Mouse (Mus musculus): ENCODE results near the gene Slc12a3.

The Slc12a3 gene

DNA sequence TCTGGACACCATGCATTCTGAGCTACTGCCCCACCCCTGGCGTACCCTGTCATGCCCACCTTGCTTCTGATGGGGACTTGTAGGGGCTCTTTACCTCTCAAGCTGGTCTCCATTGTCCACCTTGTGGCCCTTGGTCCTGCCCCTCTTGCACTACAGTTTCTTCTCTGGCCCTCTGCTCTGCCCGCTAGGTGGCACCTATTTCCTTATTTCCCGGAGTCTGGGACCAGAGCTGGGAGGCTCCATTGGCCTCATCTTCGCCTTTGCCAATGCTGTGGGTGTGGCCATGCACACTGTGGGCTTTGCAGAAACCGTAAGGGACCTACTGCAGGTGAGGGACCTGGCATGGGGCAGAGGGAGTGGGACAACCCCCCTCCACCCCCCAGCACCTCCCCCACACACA is 4.3 kb downstream of the Slc12a3 start:
- no peak for DNase-seq (ENCODE audit: low spot score)

DNA sequence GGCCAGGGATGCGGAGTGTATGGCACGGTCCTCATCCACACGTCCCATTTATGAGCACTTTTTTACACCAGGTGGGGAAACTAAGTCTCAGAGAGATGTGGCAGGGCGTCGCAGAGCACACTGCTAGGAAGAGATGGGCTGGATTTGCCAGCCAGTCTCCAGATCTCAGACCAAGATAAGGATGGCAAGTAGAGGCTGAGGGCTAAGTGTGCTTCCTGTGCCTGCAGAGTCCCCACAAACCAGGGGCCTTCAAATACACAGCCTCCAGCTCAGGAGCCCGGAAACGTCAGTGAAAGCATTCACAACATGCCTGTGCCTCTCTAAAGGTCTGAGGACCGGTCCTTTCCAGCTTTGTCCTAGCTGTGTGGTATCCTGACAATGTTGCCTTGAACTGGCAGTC is 8.6 kb downstream of the Slc12a3 start:
- DNase-seq (ENCODE audit: low spot score): no peak

- no peak for DNase-seq (ENCODE audit: low spot score)
Observed at GRCm38 (mm10) chr8:94340796-94341195, 11.8 kb downstream of the Slc12a3 start.

- DNase-seq (ENCODE audit: low spot score): no peak
Observed at GRCm38 (mm10) chr8:94342691-94343090, 13.7 kb downstream of the Slc12a3 start.

GRCm38 (mm10) chr8:94343290-94343689 is 14.3 kb downstream of the Slc12a3 start:
- no peak for DNase-seq (ENCODE audit: low spot score)

- no peak for DNase-seq (ENCODE audit: low spot score)
Observed at GRCm38 (mm10) chr8:94343778-94344320, 14.8 kb downstream of the Slc12a3 start.

DNA sequence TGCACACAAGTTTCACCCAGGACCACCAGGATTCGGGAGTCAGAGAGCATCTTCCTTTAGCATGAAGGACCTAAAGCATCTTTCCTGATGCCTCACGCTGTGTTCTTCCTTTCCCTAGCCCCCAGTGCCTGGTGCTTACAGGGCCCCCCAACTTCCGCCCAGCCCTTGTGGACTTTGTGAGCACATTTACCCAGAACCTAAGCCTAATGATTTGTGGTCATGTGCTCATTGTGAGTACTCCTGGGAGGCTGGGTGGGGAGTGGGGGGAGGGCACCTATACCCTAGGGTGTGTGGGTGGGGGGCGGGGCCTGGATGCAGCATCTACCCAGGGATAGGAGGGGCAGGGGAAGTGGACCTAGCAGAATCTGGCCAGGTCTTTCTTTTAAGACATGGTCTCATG is 16.7 kb downstream of the Slc12a3 start:
- DNase-seq (ENCODE audit: low spot score): no peak

DNA sequence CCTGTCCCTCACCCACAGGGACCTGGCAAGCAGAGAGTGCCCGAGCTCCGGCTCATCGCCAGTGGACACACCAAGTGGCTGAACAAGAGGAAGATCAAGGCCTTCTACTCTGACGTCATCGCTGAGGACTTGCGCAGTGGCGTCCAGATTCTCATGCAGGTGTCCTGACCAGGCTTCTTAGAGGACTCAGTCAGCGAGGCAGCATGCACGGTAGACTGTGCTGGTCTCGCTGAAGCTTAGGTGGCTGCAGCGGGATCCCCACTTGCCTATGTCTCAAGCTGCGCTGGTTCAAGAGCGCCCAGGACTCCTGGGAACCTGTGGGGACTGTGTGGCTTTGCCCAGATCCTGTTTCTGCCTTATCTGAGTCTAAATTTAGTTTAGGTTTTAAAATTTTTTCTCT is 17.3 kb downstream of the Slc12a3 start:
- no peak for DNase-seq (ENCODE audit: low spot score)

DNA sequence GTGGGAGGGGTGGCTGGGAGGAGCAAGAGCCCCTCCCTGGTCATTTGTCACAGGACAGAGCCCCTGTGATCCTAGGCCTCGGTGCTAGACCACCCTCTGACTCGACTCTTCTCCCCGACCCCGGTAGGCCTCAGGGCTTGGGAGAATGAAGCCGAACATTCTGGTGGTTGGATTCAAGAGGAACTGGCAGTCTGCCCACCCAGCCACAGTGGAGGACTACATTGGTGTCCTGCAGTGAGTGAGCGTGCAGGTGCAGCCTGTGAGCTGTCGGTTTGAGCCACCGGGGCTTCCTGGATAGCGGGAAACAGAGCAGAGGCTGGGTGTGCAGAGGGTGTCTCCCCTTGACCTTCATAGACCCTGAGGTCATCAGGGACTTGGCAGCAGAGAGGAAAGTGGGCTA is 19.4 kb downstream of the Slc12a3 start:
- DNase-seq (ENCODE audit: low spot score): no peak

DNA sequence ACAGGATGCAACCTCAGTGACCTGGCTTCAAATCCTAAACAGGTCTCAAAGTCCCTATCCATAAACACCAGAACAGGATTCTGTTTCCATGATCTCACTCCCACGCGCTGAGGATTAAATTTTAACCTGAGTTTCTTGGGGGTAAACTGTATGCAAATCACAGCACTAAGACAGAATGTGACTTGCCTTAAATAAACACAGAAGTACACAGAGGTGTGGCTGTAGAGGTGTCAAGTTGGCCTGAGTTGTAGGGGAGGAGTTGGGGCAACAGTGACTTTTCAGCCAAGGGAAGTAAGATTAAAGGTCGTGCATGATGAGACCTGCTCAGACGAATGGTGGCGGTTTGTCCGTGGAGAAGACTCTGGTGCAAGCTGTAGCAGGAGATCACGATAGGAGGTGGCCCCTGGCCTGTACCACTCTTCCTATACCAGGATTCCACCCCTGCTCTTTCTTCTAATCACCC is 25.1 kb downstream of the Slc12a3 start:
- no peak for DNase-seq (ENCODE audit: low spot score)

GRCm38 (mm10) chr8:94354571-94354970 is 25.6 kb downstream of the Slc12a3 start:
- no peak for DNase-seq (ENCODE audit: low spot score)

- no peak for DNase-seq (ENCODE audit: low spot score)
Observed at GRCm38 (mm10) chr8:94357220-94357619, 28.2 kb downstream of the Slc12a3 start.

- DNase-seq (ENCODE audit: low spot score): no peak
Observed at GRCm38 (mm10) chr8:94358541-94358940, 29.5 kb downstream of the Slc12a3 start.

GRCm38 (mm10) chr8:94361774-94362431 is 32.9 kb downstream of the Slc12a3 start:
- DNase-seq (ENCODE audit: low spot score): no peak

- DNase-seq (ENCODE audit: low spot score): no peak
Observed at GRCm38 (mm10) chr8:94362607-94363239, 33.7 kb downstream of the Slc12a3 start.

DNA sequence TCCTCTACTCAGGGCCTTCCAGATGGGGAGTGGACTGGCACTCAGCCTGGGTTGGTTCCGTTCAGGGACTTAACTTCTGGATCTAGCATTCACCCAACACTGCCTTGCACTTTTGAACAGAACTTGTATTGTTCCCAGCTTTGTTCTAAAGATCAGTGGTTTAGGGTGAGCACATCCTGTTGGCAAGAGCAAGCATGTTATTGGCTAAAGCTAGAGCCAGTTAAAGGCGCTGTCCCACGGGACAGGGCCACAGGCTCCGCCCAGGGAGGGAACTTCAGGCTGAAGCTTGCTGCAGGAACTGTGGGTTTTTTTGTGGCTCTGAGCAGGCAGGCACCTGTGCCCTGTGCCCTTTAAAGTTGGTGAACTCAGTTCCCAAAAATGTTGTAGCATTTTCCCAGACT is 34.3 kb downstream of the Slc12a3 start:
- DNase-seq (ENCODE audit: low spot score): no peak

DNA sequence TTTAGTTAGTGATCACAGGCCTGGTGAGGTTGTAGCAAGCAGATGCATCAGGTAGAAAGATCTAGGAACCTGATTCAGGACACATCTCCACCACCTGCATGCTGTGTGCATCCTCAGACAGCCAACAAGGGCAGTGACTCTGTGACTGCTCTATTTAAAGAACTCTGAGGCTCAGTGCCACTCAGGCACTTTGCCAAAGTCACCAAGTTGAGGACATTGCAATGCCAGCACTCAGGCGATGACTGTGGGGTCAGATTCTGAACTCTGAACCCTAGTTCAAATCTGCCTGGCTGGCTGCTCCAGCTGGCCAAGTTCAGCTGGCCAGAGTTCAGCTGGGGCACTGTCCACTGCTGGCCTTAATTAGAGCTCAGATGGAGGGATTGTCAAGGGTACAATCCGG is 34.9 kb downstream of the Slc12a3 start:
- DNase-seq (ENCODE audit: low spot score): no peak

- DNase-seq (ENCODE audit: low spot score): no peak
Observed at GRCm38 (mm10) chr8:94364686-94365312, 35.8 kb downstream of the Slc12a3 start.

- no peak for DNase-seq (ENCODE audit: low spot score)
Observed at GRCm38 (mm10) chr8:94365410-94365981, 36.5 kb downstream of the Slc12a3 start.

DNA sequence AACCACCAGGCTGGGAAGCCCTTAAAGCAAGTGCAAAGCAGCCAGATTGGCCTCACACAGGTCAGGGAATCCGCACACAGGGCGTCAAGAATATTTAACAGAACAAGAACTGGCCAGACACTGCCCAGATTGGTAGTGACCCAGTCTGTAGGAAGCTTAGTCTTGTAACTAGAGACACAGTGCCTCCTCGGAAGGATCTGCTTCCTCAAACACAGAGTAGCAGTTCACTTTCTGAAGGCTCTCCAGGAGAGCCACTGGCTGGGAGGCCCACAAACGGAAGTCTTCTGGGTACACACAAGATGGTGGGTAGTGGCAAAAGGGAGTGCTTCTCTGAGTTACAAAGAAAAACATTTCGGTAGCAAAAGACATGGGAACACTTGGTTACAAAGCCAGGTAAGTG is 41.8 kb downstream of the Slc12a3 start:
- DNase-seq (ENCODE audit: low spot score): no peak

- no peak for DNase-seq (ENCODE audit: low spot score)
Observed at GRCm38 (mm10) chr8:94372955-94373599, 44.1 kb downstream of the Slc12a3 start.

- no peak for DNase-seq (ENCODE audit: low spot score)
Observed at GRCm38 (mm10) chr8:94375551-94375991, 46.6 kb downstream of the Slc12a3 start.
